Mouse (Mus musculus): ENCODE data around the gene Acin1.

Gene Acin1

GRCm38 (mm10) chr14:54698733-54699132 lies 12.0 kb upstream of the Acin1 start, which contains the start of gene Gm29776:
TSS of gene Gm29776 (minus strand) at chr14:54698833.
- DNase-seq (ENCODE audit: low read depth, low spot score): no peak

DNA sequence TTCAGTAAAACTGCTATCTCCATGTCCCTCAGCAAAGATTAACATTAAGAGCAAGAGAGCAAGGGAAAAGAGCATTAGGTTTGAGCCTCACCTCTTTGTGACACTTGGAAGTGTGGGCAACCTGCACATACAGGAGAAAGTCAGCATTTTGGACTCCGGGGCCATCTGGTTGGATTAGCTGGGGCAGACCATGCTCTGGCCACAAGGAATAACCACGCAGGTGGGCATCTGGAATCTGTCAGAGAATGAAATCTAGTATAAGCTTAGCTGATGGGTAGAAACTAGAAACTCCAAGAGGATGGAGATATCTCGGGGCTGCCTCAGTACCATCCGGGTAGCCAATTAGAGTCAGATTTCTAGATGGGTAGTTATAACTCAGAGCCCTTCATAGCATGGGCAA lies 10.0 kb upstream of the Acin1 start:
- DNase-seq (ENCODE audit: low read depth, low spot score): no peak

GRCm38 (mm10) chr14:54695042-54695441 lies 8.3 kb upstream of the Acin1 start:
- DNase-seq (ENCODE audit: low read depth, low spot score): no peak

DNA sequence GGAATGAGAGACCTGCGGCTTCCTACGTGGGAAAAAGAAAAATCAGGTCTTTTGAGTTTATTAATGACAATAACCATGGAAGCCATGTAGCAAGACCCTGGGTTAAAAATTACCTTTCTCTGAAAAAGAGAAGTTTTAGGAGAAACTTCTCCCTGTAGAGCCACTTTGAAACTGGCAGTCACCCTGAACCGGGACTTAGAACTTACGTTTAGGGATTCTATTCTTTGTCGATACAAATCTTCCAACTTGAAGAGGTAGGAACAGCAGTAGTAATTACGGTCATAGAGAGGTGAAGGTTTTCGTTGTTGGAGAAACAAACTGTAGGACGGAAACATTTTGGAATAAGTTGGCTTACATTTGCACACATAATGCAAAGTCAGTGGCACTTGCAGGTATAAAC lies 520 bp upstream of the Acin1 start:
- DNase-seq (ENCODE audit: low read depth, low spot score): no peak

DNA sequence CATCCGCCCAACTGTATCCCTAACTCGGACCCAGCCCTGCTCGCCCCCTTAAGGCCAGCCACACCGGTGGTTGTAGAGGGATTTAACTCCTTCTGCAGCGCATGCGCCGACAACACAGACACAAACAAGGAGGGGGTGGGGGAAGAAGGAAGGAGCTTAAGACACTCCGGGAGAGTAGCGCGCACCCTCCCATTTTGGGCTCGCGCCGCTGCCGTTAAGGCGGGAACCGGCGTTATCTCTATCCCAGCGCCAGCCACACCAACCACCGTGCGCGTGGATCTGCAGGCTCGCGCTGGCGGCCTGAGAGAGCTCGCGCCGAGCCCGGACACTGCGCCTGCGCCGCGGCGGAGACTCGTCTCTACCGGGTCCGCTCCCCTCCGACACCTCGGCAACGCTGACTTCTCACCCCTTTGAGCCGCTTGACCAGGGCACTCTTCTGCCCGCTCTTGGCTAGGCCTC lies 639 bp downstream of the Acin1 start, which contains the start of gene 1700123O20Rik:
Gene 1700123O20Rik, plus strand, starts transcription at position 154 of the 459 bp plus-strand sequence.
- peak; percentile 79 for DNase-seq (ENCODE audit: low read depth, low spot score)

GRCm38 (mm10) chr14:54685471-54685870 lies 1.3 kb downstream of the Acin1 start:
- DNase-seq (ENCODE audit: low read depth, low spot score): no peak

GRCm38 (mm10) chr14:54682396-54682795 lies 4.3 kb downstream of the Acin1 start:
- no peak for DNase-seq (ENCODE audit: low read depth, low spot score)

DNA sequence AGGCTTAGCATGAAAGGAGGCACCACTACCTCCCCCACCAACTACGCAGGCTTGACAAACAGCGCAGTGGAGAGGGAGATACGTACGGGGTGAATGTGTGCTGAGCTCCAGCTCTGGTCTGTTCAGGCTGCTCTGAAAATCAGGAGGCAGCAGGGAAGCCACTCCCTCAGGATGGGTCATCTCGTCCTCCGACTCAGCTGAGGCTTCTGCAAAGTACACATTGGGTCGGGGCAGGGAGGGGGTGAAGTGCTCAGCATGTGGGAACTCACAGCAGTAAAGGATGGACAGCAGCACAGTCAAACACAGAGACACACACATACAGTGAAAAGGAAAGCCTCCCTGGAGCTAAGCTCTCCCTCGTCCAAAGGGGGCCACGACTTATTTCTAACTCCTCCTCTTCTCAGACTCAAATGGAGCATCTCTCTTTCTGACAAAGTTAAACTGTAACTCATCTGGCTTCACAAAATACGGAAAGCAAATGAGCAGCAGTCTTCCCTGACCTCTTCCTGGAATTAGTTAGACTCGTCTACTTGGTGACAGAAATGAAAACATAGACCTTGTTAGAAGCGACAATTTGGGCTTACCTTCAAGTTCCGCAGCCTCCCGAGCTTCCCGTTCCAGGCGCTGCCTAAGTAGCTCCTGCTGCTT lies 8.0 kb downstream of the Acin1 start:
- no peak for DNase-seq (ENCODE audit: low read depth, low spot score)

DNA sequence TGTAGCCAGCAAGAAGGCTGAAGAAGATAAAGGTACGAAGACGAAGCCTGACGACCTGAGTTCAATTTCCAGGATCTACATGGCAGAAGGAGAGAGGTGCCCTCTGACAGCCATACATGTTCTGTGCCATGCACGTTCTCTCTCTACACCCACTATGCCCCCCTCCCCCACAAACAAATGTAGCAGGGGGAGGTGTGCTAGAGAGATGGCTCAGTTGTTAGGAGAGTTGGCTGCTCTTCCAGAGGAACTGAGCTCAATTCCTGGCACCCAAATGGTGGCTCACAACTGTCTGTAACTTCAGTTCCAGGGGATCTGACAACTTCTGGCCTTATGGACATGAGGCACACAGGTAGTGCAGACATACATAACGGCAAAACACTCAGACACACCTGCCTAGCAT lies 10.4 kb downstream of the Acin1 start:
- no peak for DNase-seq (ENCODE audit: low read depth, low spot score)

- no peak for DNase-seq (ENCODE audit: low read depth, low spot score)
Observed at GRCm38 (mm10) chr14:54674317-54674716, 12.4 kb downstream of the Acin1 start.

GRCm38 (mm10) chr14:54669381-54669780 lies 17.4 kb downstream of the Acin1 start:
- no peak for DNase-seq (ENCODE audit: low read depth, low spot score)

- DNase-seq (ENCODE audit: low read depth, low spot score): no peak
Observed at GRCm38 (mm10) chr14:54664477-54665222, 22.1 kb downstream of the Acin1 start.

GRCm38 (mm10) chr14:54660009-54660408 lies 26.7 kb downstream of the Acin1 start:
- DNase-seq (ENCODE audit: low read depth, low spot score): no peak

- peak; percentile 67 for DNase-seq (ENCODE audit: low read depth, low spot score)
Observed at GRCm38 (mm10) chr14:54653496-54653895, 33.2 kb downstream of the Acin1 start.

DNA sequence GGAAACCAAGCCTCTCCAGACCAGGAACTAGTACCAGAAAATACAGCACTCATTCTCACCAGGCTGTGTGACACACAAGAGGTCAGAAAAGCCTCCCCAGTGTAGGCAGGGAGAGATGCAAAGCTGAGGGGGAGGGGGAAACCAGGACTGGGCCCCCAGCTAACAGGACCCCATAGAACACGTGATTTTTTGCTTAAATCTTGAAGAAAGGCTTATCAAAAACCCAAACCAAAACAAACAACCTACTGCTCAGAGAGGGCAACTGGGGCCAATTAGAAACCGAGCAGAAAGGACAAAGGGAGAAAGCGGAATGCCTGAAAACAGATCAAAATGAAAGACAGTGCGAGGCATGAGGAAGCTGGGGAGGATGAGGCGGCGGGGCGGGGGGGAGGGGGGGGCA lies 33.9 kb downstream of the Acin1 start:
- no peak for DNase-seq (ENCODE audit: low read depth, low spot score)

- no peak for DNase-seq (ENCODE audit: low read depth, low spot score)
Observed at GRCm38 (mm10) chr14:54651556-54651955, 35.2 kb downstream of the Acin1 start.

DNA sequence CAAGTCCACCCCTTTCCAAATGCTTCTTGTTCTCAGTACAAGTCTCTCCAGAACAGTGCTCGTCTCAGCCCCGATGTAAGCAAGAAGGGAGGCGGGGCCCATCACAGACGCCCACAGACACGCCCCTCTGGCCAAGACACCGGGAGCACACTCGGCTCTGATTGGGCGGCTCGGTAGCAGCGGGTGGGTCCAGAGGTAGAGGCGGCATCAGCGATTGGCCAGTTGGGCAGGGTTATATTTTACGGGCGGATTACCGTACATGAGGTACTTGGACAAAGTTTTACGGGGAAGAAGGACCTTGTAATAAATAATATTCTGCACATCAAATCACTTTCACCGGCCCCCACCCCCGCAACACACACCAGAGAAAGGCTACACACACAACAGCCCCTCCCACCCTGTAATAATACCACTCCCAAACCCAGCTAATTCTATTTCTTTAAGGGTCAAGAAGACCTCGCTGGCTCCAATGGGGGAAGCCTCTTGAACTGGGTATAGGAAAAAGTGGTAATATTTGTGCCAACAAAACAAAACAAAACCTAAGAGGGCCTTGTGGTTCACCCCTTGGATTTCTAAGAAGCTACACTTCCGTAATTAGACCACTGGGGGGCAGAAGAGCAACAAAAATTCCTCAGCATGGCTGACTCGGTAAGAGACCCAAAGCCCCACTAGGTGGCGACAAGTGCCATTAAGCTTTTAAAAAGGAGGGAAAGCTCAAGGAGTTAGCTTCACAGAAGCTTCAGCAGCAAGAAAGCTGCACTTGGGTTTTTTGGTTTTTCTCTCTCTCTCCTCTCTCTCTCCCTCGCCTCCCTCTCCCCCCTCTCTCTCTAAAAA lies 35.9 kb downstream of the Acin1 start:
- peak; percentile 79 for DNase-seq (ENCODE audit: low read depth, low spot score)

DNA sequence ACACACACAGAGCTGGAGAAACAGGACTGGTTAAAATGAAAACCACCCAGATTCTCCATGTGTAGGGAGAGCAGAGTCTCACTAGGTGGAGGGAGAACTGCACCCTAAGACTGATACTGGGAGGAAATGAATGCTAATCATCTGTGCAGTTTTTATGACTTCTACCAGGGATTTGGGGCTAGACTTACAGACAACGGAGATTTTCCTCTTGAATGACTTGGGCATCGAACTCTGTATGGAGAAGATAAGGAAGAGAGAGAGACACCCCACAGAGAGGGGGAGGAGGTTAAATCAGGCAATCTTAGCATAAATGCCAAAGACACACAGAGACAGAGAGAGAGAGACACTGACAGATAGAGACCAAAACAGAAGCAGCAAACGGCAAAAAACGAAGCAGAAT lies 38.8 kb downstream of the Acin1 start:
- DNase-seq (ENCODE audit: low read depth, low spot score): no peak

- DNase-seq (ENCODE audit: low read depth, low spot score): no peak
Observed at GRCm38 (mm10) chr14:54646898-54647636, 39.7 kb downstream of the Acin1 start.

- DNase-seq (ENCODE audit: low read depth, low spot score): no peak
Observed at GRCm38 (mm10) chr14:54646455-54646854, 40.3 kb downstream of the Acin1 start.

DNA sequence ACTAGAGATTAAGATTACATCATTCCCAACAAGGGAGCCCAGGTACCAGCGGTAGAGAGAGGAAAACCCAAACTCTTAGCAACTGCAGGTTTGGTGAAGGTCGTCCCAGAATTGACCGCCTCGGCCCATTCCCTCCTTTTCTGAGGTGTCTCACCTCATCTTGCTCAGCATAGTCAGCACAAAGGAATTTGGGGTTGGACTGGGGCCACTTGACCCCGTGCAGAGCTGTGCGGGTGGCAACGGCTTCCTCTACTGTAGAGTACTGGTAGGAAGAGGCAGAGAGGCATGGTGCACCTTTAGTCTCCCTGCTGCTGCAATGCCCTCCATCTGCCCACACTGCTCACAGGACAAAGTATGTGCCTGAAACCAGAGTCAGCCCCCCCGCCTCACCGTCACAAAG lies 42.4 kb downstream of the Acin1 start:
- no peak for DNase-seq (ENCODE audit: low read depth, low spot score)
